Mouse (Mus musculus): ENCODE results near the gene Abcc1.

Abcc1 gene

DNA sequence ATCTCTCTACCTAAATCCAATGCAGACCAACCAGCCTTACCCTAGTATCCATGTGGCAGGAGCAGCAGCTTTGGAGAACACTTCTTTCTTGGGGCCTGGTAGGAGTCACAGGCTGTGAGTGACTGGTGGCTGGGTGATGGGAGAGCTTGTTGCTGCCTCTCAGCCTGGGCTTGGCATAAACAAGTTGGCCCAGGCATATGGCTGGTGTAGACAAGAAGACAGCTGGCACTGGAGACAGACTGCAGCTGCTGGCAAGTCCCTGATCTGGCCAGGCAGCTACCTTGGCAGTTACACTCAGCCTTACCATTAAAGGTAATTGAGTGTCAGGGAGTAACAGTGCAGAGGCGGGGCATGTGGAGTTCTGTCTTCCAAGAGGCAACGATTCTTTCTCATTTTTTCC is 16.0 kb downstream of the Abcc1 start:
- peak; percentile 29 to 38 for DNase-seq

DNA sequence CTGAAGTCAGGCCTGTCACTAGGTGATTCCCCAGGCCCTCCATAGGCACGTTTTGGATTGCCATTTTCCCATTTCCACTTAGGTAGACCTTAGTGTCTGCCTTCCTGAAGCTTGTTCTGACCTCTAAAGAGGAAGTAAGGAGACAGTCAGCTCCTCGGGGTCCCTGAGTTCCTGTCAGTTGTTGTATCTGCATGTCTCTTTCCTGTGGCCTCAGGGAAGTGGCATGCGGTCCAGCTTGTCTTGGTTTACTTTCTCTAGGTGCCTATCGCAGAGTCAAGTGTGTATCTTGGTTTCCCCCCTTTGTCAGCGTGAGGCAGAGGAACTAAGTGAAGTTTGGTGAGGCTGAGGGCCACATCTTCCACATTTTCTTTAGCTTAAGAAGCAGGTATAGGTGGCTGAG is 17.3 kb downstream of the Abcc1 start:
- no peak for DNase-seq

DNA sequence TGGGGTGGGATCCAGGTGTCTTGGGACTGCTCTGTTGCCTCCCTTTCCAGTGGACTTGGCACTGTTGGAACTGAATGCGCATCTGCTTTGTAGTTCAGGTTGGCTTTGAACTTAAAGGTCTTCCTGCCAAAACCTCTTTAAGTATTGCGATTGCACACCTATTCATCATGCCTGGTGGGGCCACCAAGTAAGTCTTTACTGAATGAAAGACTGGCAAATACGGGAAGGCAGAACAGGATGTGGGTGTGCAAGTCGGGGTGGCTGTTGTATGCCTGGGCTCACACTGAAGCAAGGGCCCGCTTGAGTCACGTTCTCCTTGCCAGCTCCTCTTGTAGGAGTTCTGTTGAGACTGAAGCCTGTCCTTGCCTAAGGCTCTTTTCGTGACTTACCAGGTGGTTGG is 18.5 kb downstream of the Abcc1 start:
- DNase-seq, result no peak

GRCm38 (mm10) chr16:14381061-14381665 is 19.8 kb downstream of the Abcc1 start:
- DNase-seq, result peak; percentile 24 to 27

DNA sequence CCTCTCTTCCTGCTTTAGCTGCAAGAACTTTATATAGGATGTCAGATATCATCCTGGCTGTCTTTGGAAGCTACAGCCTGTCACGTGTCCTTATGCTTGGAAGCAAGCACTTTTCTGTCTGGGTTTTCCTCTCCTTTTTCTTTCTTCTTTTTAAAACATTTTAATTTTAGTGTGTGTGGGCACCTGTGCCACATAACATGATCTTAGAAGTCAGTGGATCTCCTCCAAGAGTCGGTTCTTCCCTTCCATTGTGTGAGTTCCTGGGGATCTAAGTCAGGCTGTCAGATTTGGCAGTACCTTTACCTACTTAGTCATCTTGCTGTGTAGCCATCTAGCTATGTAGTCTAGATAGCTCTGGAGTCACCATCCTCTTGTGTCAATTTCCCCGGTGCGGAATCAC is 37.9 kb downstream of the Abcc1 start:
- DNase-seq, result no peak

- DNase-seq, result no peak
These were observed 42.1 kb downstream of the Abcc1 start for GRCm38 (mm10) chr16:14403507-14403906.

- no peak for DNase-seq
These were observed 44.3 kb downstream of the Abcc1 start for GRCm38 (mm10) chr16:14405636-14406035.

DNA sequence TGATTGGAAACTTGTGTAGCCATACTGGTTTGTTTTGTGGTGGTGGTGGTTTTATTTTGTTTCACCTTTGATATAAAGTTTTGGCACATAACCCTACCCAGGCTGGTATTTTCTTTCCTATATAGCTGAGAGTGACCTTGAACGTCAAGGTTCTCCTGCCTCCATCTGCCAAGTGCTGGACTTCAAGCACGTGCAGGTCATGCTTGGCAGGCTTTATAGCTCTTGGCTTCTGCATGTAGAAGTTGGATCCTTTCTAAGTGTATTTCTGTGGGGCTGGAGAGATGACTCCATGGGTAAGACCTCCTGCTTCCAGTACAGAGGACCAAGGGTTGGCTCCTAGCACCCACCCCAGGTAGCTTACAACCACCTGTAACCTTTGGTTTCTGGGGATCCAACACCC is 47.8 kb downstream of the Abcc1 start:
- no peak for DNase-seq

- DNase-seq, result no peak
These were observed 48.4 kb downstream of the Abcc1 start for GRCm38 (mm10) chr16:14409776-14410175.

DNA sequence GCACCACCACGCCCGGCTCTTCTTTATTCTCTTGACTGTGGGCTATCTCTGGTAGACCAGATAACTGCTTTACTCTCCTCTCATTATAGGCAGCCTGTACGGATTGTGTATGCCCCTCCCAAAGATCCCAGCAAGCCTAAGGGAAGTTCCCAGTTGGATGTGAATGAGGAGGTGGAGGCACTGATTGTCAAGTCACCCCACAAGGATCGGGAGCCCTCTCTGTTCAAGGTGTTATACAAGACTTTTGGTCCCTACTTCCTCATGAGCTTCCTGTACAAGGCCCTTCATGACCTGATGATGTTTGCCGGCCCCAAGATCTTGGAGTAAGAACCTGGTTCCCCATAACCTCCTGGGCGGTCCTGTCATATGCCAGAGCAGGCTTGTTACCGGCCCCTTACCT is 49.3 kb downstream of the Abcc1 start:
- DNase-seq, result no peak

GRCm38 (mm10) chr16:14411156-14411555 is 49.8 kb downstream of the Abcc1 start:
- DNase-seq, result no peak

DNA sequence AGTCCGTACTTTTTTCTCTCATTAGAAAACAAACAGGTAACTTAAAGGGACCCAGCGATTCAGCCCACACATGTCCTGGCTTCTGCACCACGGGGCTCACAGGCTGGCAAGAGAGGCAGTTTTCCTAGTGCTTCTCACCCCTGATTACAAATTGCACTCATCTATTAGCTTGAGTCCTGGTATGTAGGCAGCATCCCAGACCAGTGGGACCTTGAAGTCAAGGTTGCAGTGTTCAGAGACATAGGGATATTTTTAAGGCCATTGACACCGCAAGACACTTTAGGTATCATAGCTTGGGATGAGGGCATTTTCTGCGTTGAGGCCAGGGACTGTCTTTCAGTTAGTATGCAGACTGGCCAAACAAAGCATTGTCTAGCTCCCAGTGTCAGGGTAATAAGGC is 51.2 kb downstream of the Abcc1 start:
- DNase-seq, result no peak

GRCm38 (mm10) chr16:14415206-14415605 is 53.8 kb downstream of the Abcc1 start:
- DNase-seq, result no peak

GRCm38 (mm10) chr16:14416957-14417618 is 55.7 kb downstream of the Abcc1 start:
- no peak for DNase-seq

- DNase-seq, result no peak
These were observed 59.3 kb downstream of the Abcc1 start for GRCm38 (mm10) chr16:14420496-14421132.

DNA sequence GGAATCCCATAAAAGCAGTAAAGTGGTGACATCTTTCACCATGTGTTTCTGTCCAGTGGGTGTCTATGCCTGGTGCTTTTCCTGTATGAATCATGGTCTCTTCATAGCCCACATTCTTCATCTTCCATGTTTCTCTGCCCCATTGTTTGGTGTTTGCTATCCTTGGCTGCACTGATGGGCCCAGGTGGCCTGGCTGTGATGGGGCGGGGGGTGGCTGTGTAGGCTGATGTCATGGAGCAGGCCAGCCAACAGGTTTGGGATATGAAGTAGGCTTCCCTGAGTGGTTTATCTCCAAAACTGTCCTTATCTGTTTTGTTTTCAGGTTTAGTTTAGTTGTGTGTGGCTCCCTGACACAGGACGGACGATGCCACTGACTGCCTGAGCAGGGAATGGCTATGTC is 60.7 kb downstream of the Abcc1 start:
- DNase-seq, result no peak

DNA sequence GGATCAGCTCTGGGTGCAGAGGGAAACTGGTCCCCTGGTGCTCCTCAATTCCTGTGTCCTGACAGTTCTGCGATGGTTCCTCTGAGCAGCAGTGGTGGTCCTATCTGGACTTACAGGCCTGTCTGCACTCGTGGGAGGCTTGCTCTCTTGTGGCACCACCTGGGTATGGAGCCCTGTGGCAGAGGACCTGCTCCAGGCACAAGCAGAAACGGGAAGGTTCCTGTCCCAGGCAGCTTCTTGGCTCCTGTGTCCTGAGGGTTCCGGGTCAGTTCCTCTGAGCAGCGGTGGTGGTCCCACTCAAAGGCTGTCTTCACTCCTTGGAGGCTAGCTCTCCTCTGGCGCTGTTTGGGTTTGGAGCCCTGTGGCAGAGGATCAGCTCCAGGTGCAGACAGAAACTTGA is 68.0 kb downstream of the Abcc1 start:
- no peak for DNase-seq

DNA sequence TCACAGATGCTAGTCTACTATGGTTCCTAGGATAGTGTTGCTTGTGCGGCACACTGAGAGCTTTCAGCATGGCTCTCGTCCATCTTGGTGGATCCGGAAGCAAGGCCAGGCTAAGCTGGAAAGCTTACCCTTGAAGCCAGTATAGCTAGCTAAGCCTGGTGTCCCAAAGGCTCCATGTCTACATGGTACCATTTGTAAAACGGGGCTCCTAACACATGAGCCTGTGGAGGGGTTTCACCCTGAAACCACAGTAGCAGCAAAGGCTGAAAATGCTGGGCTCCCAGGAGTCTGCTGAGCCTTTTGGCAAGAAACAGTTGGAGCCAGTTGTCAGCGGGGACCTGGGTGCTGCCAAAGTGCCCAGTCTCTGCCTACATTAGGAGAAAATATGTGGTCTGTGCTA is 71.6 kb downstream of the Abcc1 start:
- DNase-seq, result no peak

- DNase-seq, result no peak
These were observed 74.2 kb downstream of the Abcc1 start for GRCm38 (mm10) chr16:14435526-14435925.

DNA sequence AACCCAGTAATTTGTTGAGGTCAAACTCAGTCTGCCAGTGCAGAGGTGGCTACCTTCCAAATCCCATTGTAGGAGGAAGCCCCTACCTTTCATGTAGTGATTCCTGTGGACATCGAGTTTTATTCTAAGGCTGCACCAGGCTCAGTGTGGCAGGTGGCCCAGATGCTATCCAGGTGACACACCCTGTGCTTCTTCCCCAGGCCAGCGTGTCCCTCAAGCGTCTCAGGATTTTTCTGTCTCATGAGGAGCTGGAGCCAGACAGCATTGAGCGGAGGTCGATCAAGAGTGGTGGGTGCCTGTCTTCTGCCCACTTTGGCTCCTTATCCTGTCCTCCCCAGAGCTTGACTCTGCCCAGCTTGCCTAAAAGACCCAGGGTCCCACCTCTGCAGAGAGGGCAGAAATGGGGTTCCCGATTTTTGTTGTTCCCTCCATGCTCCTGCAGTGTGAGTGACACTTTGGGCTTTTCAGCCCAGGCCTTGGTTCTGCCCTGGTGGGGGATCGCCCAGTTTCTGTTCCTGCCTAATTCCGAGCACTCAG is 76.2 kb downstream of the Abcc1 start:
- DNase-seq, result no peak

DNA sequence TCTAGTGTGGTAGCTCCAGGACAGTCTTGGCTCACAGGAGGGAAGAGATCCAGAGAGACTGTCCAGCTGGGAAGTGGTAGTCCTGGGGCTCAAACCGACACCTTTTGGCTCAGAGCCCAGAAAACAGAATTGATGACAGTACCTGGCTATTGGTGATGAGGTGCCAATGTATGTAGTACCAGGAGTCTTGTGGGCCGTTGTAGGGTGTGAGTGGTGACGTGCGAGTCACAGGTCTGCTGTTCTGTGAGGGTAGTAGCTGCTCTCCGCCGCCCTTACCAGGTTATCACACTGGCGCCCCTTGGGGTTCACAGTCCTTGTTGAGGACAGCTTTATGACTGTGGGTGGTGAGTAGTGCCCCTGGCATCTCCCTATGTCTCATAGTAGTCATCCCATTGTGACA is 77.2 kb downstream of the Abcc1 start:
- DNase-seq, result no peak

GRCm38 (mm10) chr16:14439081-14439480 is 77.7 kb downstream of the Abcc1 start:
- DNase-seq, result no peak

- DNase-seq, result no peak
These were observed 78.7 kb downstream of the Abcc1 start for GRCm38 (mm10) chr16:14439801-14440614.
